Mouse (Mus musculus): ENCODE measurements around the gene Galp.
"Not testable (repeated sequence)": the region's sequence is repeated elsewhere in the genome, so short reads cannot be mapped to it uniquely, and the experiment has no call there.

Gene Galp

GRCm38 (mm10) chr7:6254451-6254850, 57.6 kb downstream of the Galp start:
- no peak for DNase-seq (ENCODE audit: low spot score in 2 of 2)

GRCm38 (mm10) chr7:6257386-6257785, 60.5 kb downstream of the Galp start:
- DNase-seq (ENCODE audit: low spot score in 2 of 2) = no peak

GRCm38 (mm10) chr7:6258232-6259220, 61.6 kb downstream of the Galp start:
- no peak for DNase-seq (ENCODE audit: low spot score in 2 of 2)

DNA sequence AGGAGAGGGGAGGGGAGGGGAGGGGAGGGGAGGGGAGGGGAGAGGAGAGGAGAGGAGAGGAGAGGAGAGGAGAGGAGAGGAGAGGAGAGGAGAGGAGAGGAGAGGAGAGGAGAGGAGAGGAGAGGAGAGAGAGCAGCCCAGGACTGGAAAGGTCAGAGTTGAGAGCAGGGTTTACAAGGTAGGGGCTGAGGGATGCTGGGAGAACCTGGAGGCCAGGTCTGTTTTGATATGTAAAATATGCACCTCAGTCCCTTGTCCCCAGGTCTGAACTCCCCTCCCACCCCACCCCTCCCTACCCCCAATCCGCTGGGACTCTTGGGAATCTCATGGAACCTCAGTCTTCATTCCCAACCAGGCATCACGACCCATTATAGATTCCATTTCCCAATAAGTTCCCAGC, 63.1 kb downstream of the Galp start:
- not testable (repeated sequence) for DNase-seq (ENCODE audit: low spot score in 2 of 2)

DNA sequence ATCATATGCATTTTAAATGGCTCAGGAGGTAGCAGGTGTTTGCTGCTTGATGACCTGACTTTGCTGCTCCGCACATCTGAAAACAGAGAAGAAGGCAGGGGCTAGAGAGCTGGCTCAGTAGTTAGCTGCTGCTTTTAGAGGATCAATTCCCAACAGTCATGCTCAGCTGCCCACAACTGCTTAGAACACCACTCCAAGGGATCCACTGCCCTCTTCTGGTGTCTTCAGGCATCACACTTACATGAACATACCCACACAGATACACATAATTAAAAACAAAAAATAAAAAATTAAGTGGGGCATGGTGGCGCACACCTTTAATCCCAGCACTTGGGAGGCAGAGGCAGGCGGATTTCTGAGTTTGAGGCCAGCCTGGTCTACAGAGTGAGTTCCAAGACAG, 65.2 kb downstream of the Galp start:
- no peak for DNase-seq (ENCODE audit: low spot score in 2 of 2)

DNA sequence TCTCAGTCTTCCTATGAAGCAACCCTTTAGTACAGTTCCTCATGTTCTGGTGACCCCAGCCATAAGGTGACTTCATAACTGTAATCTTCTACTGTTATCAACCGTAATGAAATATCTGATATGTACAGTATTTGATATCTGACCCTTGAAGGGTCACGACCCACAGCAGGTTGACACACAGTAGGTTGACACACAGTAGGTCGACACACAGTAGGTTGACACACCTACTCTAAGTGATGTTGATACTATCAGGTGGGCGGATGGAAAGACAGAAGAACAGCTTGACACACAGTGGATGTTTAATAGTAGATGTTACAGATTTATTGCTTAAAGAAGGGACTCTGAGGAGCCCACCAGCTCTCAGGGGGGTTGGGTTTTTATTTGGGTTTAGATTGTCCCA, 66.1 kb downstream of the Galp start:
- no peak for DNase-seq (ENCODE audit: low spot score in 2 of 2)

DNA sequence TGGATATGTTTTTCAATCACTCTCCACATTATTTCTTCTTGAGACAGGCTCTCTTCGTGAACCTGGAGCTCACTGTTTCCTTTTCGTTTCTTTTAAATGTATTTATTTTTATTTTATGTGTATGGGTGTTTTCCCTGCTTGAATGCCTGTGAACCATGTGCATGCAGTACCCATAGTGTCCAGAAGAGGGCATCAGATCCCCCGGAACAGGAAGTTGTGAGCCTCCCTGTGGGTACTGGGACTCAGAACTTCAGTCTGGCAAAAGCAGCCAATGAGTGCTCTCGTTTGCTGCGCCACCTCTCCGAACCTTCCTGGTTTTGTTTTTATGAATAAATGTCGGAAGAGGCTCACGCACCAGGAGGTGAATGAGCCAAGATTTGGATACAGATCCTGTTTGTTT, 68.8 kb downstream of the Galp start:
- DNase-seq (ENCODE audit: low spot score in 2 of 2) = no peak

All from heart, adult 9 months (tissue).